Mouse (Mus musculus) frontal cortex, postnatal 36 days (tissue): ENCODE data around the gene Nfkbil1.

Experiments used
- DNase-seq, 2 experiments: peaks; one replicate each; pipeline ENCODE4 v3.0.0; 2022; ENCODE audit warnings: low spot score in 2 of 2

Nfkbil1 gene

GRCm38 (mm10) chr17:35202442-35202841, 33.1 kb downstream of the Nfkbil1 start:
- DNase-seq = no peak

DNA sequence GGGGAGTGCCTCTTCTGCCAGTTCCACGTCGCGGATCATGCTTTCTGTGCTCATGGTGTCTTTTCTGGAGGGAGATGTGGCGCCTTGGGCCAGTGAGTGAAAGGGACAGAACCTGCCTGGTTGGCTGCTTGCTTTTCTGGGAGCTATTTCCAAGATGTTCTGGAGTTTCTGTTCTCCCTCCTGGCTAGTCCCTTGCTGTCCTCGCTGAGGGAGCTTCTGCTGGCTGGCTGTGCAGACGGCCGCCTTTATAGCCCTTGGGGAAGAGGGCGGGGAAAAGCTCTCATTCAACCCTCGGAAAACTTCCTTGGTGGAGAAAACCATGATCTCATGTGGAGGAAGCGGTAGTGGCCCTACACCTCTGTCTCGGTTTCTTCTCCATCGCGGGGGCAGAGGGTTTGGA, 33.8 kb downstream of the Nfkbil1 start, which contains the start of gene Tnf:
Gene Tnf, minus strand, starts transcription at position 221 of the 400 bp plus-strand sequence.
- no peak for DNase-seq

GRCm38 (mm10) chr17:35201128-35201527, 34.5 kb downstream of the Nfkbil1 start:
- DNase-seq = no peak

DNA sequence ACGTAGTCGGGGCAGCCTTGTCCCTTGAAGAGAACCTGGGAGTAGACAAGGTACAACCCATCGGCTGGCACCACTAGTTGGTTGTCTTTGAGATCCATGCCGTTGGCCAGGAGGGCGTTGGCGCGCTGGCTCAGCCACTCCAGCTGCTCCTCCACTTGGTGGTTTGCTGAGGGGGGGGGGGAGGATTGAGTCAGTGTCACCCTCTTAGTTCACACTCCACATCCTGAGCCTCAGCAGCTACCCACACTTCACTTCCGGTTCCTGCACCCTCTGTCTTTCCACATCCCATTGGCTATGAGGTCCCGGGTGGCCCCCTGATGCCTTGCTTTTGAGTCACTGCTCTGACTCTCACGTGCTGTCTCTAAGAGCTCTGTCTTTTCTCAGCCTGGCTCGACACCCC, 35.2 kb downstream of the Nfkbil1 start:
- no peak for DNase-seq

- DNase-seq = no peak
Measured at GRCm38 (mm10) chr17:35198946-35199345, 36.6 kb downstream of the Nfkbil1 start.

DNA sequence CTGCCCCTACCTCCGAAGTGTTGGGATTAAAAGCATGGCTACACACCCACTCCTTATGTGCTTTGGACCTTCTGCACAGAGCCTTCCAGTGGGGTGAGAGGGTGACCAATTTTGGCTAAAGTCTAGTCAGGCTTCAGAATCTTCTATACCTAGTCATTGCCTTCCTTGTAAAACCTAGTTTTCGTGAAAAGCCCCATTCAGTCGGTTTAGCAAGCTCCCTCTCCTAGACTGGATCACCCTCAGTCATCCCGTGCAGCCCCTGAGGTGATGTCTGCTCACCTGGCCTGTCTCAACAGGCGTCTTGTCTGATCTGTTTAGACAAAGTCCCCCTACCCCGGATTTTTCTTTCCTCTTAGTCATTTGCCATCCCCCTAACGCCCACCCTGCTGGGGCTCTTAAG, 37.6 kb downstream of the Nfkbil1 start:
- no peak for DNase-seq

DNA sequence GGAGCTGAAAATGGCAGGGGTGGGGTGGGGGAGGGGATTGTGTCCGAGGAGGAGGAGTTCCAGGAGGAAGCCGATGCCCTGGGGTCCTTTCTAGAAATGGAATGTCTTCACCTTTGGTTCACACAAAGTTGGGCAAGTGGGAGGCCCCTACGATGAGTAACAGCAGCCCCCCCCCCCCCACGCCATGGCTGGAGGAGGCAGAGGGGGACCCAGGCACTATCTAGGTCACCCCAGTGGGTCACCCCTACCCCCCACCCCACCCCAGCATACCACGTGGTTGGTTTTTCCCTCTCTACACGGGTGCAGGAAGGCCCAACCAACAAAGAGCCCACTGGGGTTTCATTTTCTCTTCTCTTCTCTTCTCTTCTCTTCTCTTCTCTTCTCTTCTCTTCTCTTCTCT, 38.5 kb downstream of the Nfkbil1 start:
- DNase-seq = no peak

GRCm38 (mm10) chr17:35196321-35196641, 39.3 kb downstream of the Nfkbil1 start:
- no peak for DNase-seq

DNA sequence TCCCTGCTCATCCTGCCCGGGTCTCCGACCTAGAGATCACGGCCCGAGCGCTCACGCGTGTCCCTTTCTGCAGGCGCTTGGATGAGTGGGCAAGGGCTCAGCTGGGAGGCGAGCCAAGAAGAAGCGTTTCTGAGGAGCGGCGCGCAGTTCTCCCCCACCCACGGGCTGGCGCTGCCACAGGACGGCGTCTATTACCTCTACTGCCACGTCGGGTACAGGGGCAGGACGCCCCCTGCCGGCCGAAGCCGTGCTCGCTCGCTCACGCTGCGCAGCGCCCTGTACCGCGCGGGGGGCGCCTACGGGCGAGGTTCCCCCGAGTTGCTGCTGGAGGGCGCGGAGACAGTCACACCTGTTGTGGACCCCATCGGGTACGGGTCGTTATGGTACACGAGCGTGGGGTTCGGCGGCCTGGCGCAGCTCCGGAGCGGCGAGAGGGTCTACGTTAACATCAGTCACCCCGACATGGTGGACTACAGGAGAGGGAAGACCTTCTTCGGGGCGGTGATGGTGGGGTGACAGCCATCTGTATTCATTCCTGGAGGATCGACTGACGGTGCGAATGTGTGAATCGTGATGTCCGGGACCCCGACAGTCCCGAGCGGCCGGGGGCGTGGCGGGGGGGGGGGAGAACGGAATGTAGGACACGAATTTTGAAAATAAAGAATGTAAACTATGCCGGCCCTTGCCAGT, 39.8 kb downstream of the Nfkbil1 start:
- DNase-seq = peak; percentile 78 to 80

DNA sequence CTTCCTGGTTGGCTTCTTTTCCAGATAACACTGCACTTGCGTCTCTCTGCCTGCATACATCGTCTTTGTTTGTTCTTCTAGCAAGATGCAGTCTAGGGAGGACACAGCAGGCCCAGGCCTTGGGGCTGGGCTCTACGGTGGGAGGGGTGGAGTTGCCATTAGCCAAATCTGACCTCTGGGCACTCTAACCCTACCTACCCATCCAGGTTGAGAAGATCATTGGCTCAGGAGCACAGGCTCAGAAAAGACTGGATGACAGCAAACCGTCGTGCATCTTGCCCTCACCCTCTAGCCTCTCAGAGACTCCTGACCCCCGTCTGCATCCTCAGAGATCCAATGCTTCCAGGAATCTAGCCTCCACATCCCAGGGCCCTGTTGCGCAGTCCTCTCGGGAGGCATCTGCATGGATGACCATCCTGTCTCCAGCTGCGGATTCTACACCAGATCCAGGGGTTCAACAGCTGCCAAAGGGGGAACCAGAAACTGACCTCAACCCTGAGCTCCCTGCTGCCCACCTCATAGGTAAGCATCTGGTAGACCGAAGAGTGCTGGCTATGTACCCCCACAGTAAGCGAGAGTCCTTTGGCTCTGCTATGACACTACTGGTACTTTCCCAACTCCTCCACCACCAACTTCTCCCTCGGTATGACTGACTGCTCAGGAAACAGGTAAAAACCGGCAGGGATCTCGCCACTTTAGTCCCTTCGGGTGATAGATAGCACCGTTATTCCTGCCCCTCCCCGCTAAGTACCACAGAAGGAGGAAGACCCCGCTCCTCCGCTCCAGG, 40.6 kb downstream of the Nfkbil1 start:
- DNase-seq = no peak

- no peak for DNase-seq
Measured at GRCm38 (mm10) chr17:35193881-35194843, 41.4 kb downstream of the Nfkbil1 start, which contains the start of gene Ltb. Gene Ltb, plus strand, starts transcription at chr17:35194439.

GRCm38 (mm10) chr17:35192924-35193323, 42.7 kb downstream of the Nfkbil1 start:
- no peak for DNase-seq

DNA sequence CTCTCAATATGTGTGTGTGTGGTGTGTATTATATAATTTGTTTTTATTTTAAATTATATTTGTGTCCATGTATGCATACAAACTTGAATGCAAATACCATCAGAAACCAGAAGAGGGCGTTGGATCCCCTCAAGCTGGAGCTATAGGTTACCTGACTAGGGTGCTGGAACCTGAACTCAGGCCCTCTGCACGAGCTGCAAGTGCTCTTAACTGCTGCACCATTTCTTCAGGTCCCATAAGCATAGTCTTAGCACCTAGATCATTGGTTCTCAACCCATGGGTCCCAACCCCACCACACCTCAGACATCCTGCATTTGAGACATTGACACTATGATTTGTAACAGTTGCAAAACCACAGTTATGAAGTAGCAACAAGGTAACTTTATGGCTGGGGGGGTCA, 43.9 kb downstream of the Nfkbil1 start:
- no peak for DNase-seq

GRCm38 (mm10) chr17:35190096-35190495, 45.5 kb downstream of the Nfkbil1 start:
- DNase-seq = no peak

GRCm38 (mm10) chr17:35189186-35189585, 46.4 kb downstream of the Nfkbil1 start:
- no peak for DNase-seq

DNA sequence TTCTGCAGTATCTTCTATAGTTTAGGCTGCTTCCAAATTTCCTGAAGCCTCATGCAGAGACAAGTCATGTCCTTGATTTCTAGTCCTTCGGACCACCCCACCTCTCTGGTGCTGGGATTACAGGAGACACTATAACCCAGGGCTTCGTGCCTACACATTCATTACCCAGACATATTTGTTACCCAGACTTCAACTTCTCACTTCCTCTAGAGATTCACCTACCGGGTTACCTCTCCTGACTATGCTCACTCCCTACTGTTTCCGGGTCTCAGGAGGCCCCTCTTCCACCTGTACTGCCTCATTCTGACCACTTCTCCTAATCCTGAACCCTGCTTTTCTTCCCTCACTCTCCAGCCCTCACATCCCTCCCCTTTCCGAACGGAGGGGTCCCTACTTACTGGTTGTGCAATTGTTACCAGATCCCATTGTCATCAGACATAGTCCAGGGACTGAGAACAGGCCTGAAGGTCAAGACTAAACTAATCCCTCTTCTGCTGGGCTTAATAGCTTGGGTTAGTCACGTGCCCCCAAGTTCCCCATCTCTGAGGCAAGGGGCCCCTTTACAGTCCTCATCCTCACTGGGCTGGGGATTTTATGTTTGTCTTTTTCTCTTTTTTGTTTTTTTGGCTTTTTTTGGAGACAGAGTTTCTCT, 47.5 kb downstream of the Nfkbil1 start, which contains the start of gene Lst1:
Gene Lst1, minus strand, starts transcription at position 481 of the 652 bp plus-strand sequence.
- no peak for DNase-seq

DNA sequence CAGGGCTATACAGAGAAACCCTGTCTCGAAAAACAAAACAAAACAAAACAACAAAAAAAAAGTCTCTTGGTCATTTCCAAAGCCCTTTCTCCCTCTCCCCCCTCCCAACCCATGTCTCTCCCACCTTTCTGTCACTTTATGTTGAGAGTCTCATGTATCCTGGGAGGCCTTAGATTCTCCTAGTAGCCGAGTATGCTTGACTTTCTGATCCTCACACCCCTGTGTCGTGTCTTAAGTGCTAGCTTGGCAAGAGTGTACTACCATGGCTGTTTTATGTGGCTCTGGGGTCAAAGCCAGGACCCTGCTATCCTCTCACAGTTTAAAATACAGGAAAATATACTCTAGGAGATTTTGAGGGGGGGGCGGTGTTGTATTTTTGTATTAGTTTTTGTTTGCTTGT, 48.2 kb downstream of the Nfkbil1 start:
- no peak for DNase-seq

DNA sequence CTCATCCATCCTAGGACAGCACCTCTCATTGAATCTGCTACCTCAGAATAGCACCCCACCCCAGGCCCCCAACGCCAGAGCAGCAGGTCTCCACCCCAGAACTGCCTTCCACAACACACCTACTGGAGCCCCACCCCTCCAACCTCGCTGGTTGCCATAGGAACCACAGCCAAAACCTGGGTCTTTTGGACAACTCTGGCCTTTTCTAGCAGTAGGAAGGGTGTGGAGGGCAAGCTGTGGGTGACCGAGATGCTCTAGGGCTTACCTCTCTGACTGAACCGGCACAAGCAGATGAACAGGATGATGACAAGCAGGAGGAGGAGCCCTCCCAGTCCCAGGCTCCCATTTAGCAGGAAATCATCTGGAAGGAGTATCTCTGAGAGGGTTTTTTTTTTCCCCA, 48.9 kb downstream of the Nfkbil1 start:
- DNase-seq = no peak

- DNase-seq = no peak
Measured at GRCm38 (mm10) chr17:35185639-35186611, 49.7 kb downstream of the Nfkbil1 start.

GRCm38 (mm10) chr17:35180093-35180492, 55.5 kb downstream of the Nfkbil1 start:
- DNase-seq = no peak
